Mouse (Mus musculus) spleen, postnatal 14 days (tissue): Measurements from ENCODE around the gene Btbd35f12.
"Not testable (repeated sequence)": the region's sequence is repeated elsewhere in the genome, so short reads cannot be mapped to it uniquely, and the experiment has no call there.

Experiments
- DNase-seq, 2 experiments: peaks; one replicate each; pipeline ENCODE4 v3.0.0; 2021 to 2022; ENCODE audit warnings: low spot score in 2 of 2

Btbd35f12 gene

GRCm38 (mm10) chrX:33313079-33313478 lies at the start of gene Btbd35f12:
TSS of gene Btbd35f12 (plus strand) at chrX:33313379.
- not testable (repeated sequence) for DNase-seq

- DNase-seq, result not testable (repeated sequence)
Measured at GRCm38 (mm10) chrX:33353254-33353653, 40.1 kb downstream of the Btbd35f12 start.
